Mouse (Mus musculus): Measurements from ENCODE around the gene Ppp2r5c.

Gene Ppp2r5c

GRCm38 (mm10) chr12:110511856-110512433 is 65.0 kb downstream of the Ppp2r5c start:
- DNase-seq (ENCODE audit: low spot score in 2 of 2) = no peak

- DNase-seq (ENCODE audit: low spot score in 2 of 2) = no peak
Measured at GRCm38 (mm10) chr12:110512884-110513283, 66.0 kb downstream of the Ppp2r5c start.

GRCm38 (mm10) chr12:110515676-110516075 is 68.8 kb downstream of the Ppp2r5c start:
- DNase-seq (ENCODE audit: low spot score in 2 of 2) = no peak

GRCm38 (mm10) chr12:110520236-110520987 is 73.5 kb downstream of the Ppp2r5c start:
- no peak for DNase-seq (ENCODE audit: low spot score in 2 of 2)

GRCm38 (mm10) chr12:110523526-110523925 is 76.6 kb downstream of the Ppp2r5c start:
- no peak for DNase-seq (ENCODE audit: low spot score in 2 of 2)

- no peak for DNase-seq (ENCODE audit: low spot score in 2 of 2)
Measured at GRCm38 (mm10) chr12:110532711-110533110, 85.8 kb downstream of the Ppp2r5c start.

- no peak for DNase-seq (ENCODE audit: low spot score in 2 of 2)
Measured at GRCm38 (mm10) chr12:110533151-110533550, 86.2 kb downstream of the Ppp2r5c start.

- DNase-seq (ENCODE audit: low spot score in 2 of 2) = no peak
Measured at GRCm38 (mm10) chr12:110533832-110534231, 86.9 kb downstream of the Ppp2r5c start.

GRCm38 (mm10) chr12:110535361-110535760 is 88.4 kb downstream of the Ppp2r5c start:
- DNase-seq (ENCODE audit: low spot score in 2 of 2) = no peak

GRCm38 (mm10) chr12:110537751-110538150 is 90.8 kb downstream of the Ppp2r5c start:
- no peak for DNase-seq (ENCODE audit: low spot score in 2 of 2)

GRCm38 (mm10) chr12:110539346-110539745 is 92.4 kb downstream of the Ppp2r5c start:
- no peak for DNase-seq (ENCODE audit: low spot score in 2 of 2)

- no peak for DNase-seq (ENCODE audit: low spot score in 2 of 2)
Measured at GRCm38 (mm10) chr12:110539798-110540197, 92.9 kb downstream of the Ppp2r5c start.

- DNase-seq (ENCODE audit: low spot score in 2 of 2) = no peak
Measured at GRCm38 (mm10) chr12:110540273-110540672, 93.4 kb downstream of the Ppp2r5c start.

GRCm38 (mm10) chr12:110541001-110541400 is 94.1 kb downstream of the Ppp2r5c start:
- DNase-seq (ENCODE audit: low spot score in 2 of 2) = no peak

GRCm38 (mm10) chr12:110541528-110541927 is 94.6 kb downstream of the Ppp2r5c start:
- no peak for DNase-seq (ENCODE audit: low spot score in 2 of 2)

GRCm38 (mm10) chr12:110545040-110545701 is 98.3 kb downstream of the Ppp2r5c start:
- DNase-seq (ENCODE audit: low spot score in 2 of 2) = no peak

GRCm38 (mm10) chr12:110547573-110547972 is 100.7 kb downstream of the Ppp2r5c start:
- DNase-seq (ENCODE audit: low spot score in 2 of 2) = no peak

- no peak for DNase-seq (ENCODE audit: low spot score in 2 of 2)
Measured at GRCm38 (mm10) chr12:110549437-110550112, 102.7 kb downstream of the Ppp2r5c start.

GRCm38 (mm10) chr12:110550364-110550763 is 103.4 kb downstream of the Ppp2r5c start:
- peak in 1 of 2 experiments; percentile 35 for DNase-seq (ENCODE audit: low spot score in 2 of 2)

- DNase-seq (ENCODE audit: low spot score in 2 of 2) = no peak
Measured at GRCm38 (mm10) chr12:110552113-110552512, 105.2 kb downstream of the Ppp2r5c start.

- DNase-seq (ENCODE audit: low spot score in 2 of 2) = no peak
Measured at GRCm38 (mm10) chr12:110553362-110553761, 106.4 kb downstream of the Ppp2r5c start.

GRCm38 (mm10) chr12:110555536-110556240 is 108.8 kb downstream of the Ppp2r5c start:
- no peak for DNase-seq (ENCODE audit: low spot score in 2 of 2)

All from right cerebral cortex, adult 2 months (tissue).